Mouse (Mus musculus) neural tube, embryonic 11.5 days (tissue): ENCODE data around the gene Afm. TPM values are rescaled to one million over a fixed set of nuclear protein-coding genes. Genes with fewer than 3 reads are reported as not detected.

Experiments
- ATAC-seq: fragments of 200-750 bp; cut with Nextera tagmentation; 2 replicates; pipeline ENCODE4 v1.8.0; 2017; ENCODE audit warnings: moderate number of reproducible peaks, mild to moderate bottlenecking, moderate TSS enrichment, moderate library complexity; ENCODE audit not compliant: insufficient read depth, low FRiP score, low TSS enrichment
- DNase-seq: peaks from one replicate; pipeline ENCODE4 v3.0.0-alpha.2; 2015; ENCODE audit warnings: low spot score
- H3K27ac ChIP-seq: fragments of 300-500 bp; sonication (generic); 2 replicates; pipeline ENCODE4 v1.5.1; 2014; ENCODE audit warnings: low read depth, mild to moderate bottlenecking, low read length
- H3K27me3 ChIP-seq: fragments of 300-500 bp; sonication (generic); 2 replicates; pipeline ENCODE4 v1.6.1; 2014; ENCODE audit warnings: mild to moderate bottlenecking, low read length, mixed read lengths; ENCODE audit not compliant: control insufficient read depth, insufficient read depth
- H3K36me3 ChIP-seq: fragments of 300-500 bp; sonication (generic); 2 replicates; pipeline ENCODE4 v1.6.1; 2014; ENCODE audit warnings: mild to moderate bottlenecking, low read length, moderate library complexity, mixed read lengths; ENCODE audit not compliant: control insufficient read depth, insufficient read depth
- H3K4me1 ChIP-seq: fragments of 300-500 bp; sonication (generic); 2 replicates; pipeline ENCODE4 v1.6.1; 2014; ENCODE audit warnings: low read length, mixed read lengths; ENCODE audit not compliant: control insufficient read depth, insufficient read depth
- H3K4me2 ChIP-seq: fragments of 300-500 bp; sonication (generic); 2 replicates; pipeline ENCODE4 v1.6.1; 2014; ENCODE audit warnings: low read depth, mild to moderate bottlenecking, moderate library complexity
- H3K4me3 ChIP-seq: fragments of 300-500 bp; sonication (generic); 2 replicates; pipeline ENCODE4 v1.5.1; 2014; ENCODE audit warnings: low read depth, low read length
- H3K9ac ChIP-seq: fragments of 300-500 bp; sonication (generic); 2 replicates; pipeline ENCODE4 v1.6.1; 2014; ENCODE audit warnings: mild to moderate bottlenecking, low read length
- H3K9me3 ChIP-seq: fragments of 300-500 bp; sonication (generic); 2 replicates; pipeline ENCODE4 v1.6.1; 2016; ENCODE audit warnings: low read length; ENCODE audit not compliant: control insufficient read depth
- WGBS: fragments of 180-500 bp; shearing (Covaris S2); extraction: QIAGEN DNeasy Blood & Tissue Kit; methylation state at CpG from one replicate; pipeline ENCODE4 v1.1.7; 2014; 5-methylcytosine and 5-hydroxymethylcytosine counted together
- polyA plus RNA-seq: library from polyadenylated mRNA; unstranded; fragments of >200 nt; fragmentation: Nextera tagmentation; extraction: Ambion mirVana; gene quantifications from 2 replicates; pipeline ENCODE4 v1.2.1, GENCODE M21; 2014

The Afm gene
- not detected in 2 replicates for polyA plus RNA-seq

DNA sequence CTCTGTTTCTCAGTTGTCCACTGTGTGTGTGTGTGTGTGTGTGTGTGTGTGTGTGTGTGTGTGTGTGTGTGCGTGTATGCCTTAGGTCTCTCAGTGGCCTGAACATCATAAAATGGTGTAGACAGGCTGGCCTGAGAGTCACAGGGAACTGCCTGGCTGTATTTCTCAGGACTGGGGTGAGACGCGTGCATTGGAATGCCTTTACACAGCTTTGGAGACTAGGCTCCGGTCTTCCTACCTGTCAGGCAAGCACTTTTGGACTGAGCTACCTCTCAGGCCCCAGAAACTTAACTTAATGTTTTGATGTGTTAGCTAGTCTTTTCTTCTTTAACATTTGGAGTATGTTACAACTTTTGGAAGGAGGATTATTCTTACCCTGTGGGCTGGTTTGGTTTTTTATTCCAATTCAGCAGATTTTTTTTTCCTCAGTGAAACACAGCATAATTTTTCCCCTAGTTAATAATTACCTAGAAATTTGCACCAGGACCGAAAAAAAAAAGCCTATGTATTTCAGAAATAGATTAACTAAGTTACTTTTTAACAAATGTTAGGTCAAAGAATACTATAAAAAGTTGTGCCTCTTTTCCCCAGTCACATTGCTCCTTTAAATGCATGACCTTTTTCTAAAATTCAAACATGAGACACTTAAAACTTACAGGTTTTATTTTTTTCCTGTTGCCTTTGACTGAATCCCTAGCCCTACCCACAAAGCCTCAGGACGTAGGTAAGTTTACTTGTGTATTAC, at the start of gene Afm:
TSS of gene Afm (plus strand) at position 577 of the 745 bp plus-strand sequence.
- no peak within 1 kb of the TSS for H3K4me3 ChIP-seq

DNA sequence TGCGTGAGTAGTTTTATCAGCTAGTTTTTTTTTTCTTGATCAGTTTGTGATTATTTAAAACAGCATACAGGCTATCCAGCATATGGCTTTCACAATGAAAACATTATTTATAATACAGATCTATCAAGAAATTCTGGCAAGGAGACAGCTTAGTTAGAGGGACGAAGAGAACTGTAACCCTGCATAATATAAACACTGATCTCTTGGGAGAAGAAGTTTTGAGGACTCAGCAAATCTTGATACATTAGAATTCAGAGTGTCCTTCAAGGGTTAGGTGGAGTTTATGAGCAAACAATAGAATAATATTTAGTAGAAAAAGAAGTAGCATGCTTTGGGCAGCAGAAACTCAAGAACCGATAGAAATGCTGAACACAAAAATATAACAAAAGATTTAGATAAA, 47.9 kb upstream of the Afm start:
- Histone ChIP-seq H3K4me3 (no peak overlapping the region), H3K27me3 (no peaks in the 10 kb centered on the region), H3K4me1 (no peaks in the 10 kb centered on the region), H3K9ac (no peak overlapping the region), H3K9me3 (no peaks in the 10 kb centered on the region), H3K4me2 (no peak overlapping the region), H3K36me3 (no peaks in the 10 kb centered on the region), H3K27ac (no peak overlapping the region)
- no peak for ATAC-seq
- no peak for DNase-seq
- 89% methylated on average over 3 of the region's 3 CpGs for WGBS

More for the DNA sequence above, at the start of gene Afm:
- no peak within 1 kb of the TSS for H3K27ac ChIP-seq
- H3K9ac ChIP-seq = no peak within 1 kb of the TSS
- H3K9me3 ChIP-seq = no peaks in the 10 kb centered on the region
- ATAC-seq (no peak), DNase-seq (no peak)
- H3K36me3 ChIP-seq = no peaks in the 10 kb centered on the region
- H3K27me3 ChIP-seq = no peaks in the 10 kb centered on the region
- WGBS = 85% methylated on average over 6 of the region's 6 CpGs
- no peak within 1 kb of the TSS for H3K4me2 ChIP-seq
- H3K4me1 ChIP-seq = no peaks in the 10 kb centered on the region

DNA sequence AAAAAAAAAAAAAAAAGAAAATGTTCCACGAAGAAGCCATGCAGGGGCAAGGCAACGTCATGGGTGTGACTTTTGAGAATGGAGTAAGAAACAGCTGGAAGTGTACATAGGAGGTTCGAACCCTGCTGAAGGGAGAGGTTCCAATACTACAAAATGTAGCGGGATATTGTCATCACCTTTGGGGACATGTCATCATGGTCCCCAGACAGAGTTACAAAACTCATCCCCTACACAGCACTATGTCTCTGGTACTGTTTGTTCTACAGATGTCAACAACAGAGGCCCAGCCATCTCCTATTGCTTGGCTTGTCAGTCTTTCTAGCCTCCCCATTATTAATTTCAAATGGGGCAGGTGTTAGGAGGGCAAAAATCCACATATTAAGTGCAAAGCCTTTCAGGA, 44.8 kb upstream of the Afm start:
- no peak overlapping the region for H3K4me2 ChIP-seq
- H3K9me3 ChIP-seq = no peaks in the 10 kb centered on the region
- H3K4me1 ChIP-seq = no peaks in the 10 kb centered on the region
- no peaks in the 10 kb centered on the region for H3K36me3 ChIP-seq
- no peak overlapping the region for H3K9ac ChIP-seq
- H3K4me3 ChIP-seq = no peak overlapping the region
- DNase-seq (no peak), ATAC-seq (no peak)
- WGBS = 86% methylated on average over 4 of the region's 4 CpGs
- H3K27ac ChIP-seq = no peak overlapping the region
- no peaks in the 10 kb centered on the region for H3K27me3 ChIP-seq

DNA sequence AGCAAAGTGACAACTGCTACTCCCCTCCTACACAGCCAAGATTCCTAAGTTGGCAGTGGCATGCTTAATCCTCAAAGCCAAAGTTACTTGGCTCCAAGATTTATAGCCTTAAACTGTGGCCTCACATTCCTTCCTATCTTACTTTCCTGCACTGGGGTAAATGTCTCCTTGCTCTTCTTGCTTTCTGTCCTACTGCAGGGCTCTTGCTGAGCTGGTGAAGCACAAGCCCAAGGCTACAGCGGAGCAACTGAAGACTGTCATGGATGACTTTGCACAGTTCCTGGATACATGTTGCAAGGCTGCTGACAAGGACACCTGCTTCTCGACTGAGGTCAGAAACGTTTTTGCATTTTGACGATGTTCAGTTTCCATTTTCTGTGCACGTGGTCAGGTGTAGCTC, 44.4 kb upstream of the Afm start:
- Histone ChIP-seq H3K4me3 (no peak overlapping the region), H3K4me2 (no peak overlapping the region), H3K27ac (no peak overlapping the region), H3K27me3 (no peaks in the 10 kb centered on the region), H3K36me3 (no peaks in the 10 kb centered on the region), H3K9me3 (no peaks in the 10 kb centered on the region), H3K9ac (no peak overlapping the region), H3K4me1 (no peaks in the 10 kb centered on the region)
- 90% methylated on average over 5 of the region's 5 CpGs for WGBS
- ATAC-seq (no peak), DNase-seq (no peak)

DNA sequence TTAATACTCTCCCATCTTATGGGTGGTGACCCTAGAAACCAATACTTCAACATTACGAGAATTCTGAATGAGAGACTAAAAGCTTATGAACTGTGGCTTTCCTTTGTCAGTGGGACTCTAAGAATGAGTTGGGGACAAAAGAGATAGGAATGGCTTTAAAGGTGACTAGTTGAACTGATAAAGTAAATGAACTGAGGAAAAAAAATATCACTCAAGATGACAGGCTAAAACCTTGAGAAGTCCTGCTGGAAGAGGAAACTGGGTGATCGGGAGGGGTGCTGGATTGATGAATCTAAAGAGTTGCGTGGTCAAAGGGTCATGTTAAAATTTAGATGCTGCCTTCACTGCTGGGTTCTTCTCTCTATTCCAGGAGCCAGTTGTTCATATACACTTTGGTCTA, 42.0 kb upstream of the Afm start:
- no peak for DNase-seq
- Histone ChIP-seq H3K36me3 (no peaks in the 10 kb centered on the region), H3K9ac (no peak overlapping the region), H3K4me1 (no peaks in the 10 kb centered on the region), H3K27ac (no peak overlapping the region), H3K4me3 (no peak overlapping the region), H3K9me3 (no peaks in the 10 kb centered on the region), H3K27me3 (no peaks in the 10 kb centered on the region), H3K4me2 (no peak overlapping the region)
- 84% methylated on average over 3 of the region's 3 CpGs for WGBS
- no peak for ATAC-seq

DNA sequence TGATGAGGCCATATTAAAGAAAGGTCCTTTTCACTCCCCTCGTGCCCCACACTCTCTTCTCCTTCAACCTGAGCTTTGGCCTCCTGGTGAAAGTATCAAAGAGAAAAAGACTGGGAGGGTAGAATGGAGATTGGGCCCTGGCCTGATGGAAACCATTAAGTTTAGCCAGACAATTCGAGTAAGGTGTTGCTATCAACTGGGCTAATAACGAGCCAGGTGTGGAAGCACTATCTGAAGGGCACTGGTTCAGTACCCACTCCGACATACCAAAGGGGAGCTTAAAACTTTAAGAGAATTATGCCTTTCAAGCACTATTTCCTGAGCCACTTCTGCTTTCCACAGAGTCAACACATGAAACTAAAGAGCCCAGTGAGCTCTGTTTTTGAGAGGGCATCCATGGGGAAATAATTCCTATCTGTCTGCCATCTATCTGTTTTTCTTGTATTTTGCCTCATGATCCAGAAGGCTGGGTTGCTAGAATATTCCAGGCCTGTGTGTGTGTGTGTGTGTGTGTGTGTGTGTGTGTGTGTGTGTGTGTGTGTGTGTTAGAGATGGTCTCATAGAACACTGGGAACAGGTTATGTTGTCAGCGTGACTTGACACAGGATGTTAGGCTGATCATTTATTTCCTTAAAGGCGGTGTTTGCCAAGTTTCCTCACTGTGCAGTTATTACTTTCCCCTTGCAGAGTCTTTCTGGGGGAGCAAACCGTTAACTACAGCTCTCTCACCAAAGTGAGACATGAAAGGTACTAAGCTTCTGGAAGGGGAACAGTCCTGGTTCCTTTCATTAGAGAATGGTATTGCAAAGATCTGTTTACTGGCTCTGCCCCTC, 41.2 kb upstream of the Afm start:
- 82% methylated on average over 7 of the region's 7 CpGs for WGBS
- H3K9me3 ChIP-seq = no peaks in the 10 kb centered on the region
- H3K4me2 ChIP-seq = no peak overlapping the region
- ATAC-seq (no peak), DNase-seq (no peak)
- H3K27ac ChIP-seq = no peak overlapping the region
- H3K4me1 ChIP-seq = no peaks in the 10 kb centered on the region
- no peaks in the 10 kb centered on the region for H3K27me3 ChIP-seq
- H3K36me3 ChIP-seq = no peaks in the 10 kb centered on the region
- H3K9ac ChIP-seq = no peak overlapping the region
- no peak overlapping the region for H3K4me3 ChIP-seq

DNA sequence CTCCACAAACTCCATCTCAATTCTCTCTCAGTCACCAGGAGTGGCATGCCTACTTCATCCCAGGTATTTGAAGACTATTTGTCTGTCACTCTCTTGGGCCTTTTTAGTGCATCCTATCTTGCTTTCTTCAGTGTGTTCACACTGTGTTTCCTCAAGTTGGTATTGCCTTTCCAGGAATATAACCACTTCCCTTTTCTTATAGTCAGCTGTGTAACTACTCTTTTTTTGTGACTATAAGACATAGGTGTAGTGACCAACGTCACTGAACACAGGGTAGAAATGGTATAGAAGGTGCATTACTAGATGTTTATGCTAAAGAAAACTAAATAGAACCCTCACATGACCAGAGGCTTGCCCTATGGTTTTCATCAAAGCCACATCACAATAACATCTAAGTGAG, 39.8 kb upstream of the Afm start:
- DNase-seq (no peak), ATAC-seq (no peak)
- H3K4me1 ChIP-seq = no peaks in the 10 kb centered on the region
- H3K27me3 ChIP-seq = no peaks in the 10 kb centered on the region
- H3K4me3 ChIP-seq = no peak overlapping the region
- WGBS = 91% methylated on average over 1 of the region's 1 CpGs
- H3K9me3 ChIP-seq = no peaks in the 10 kb centered on the region
- no peaks in the 10 kb centered on the region for H3K36me3 ChIP-seq
- H3K27ac ChIP-seq = no peak overlapping the region
- H3K4me2 ChIP-seq = no peak overlapping the region
- no peak overlapping the region for H3K9ac ChIP-seq

DNA sequence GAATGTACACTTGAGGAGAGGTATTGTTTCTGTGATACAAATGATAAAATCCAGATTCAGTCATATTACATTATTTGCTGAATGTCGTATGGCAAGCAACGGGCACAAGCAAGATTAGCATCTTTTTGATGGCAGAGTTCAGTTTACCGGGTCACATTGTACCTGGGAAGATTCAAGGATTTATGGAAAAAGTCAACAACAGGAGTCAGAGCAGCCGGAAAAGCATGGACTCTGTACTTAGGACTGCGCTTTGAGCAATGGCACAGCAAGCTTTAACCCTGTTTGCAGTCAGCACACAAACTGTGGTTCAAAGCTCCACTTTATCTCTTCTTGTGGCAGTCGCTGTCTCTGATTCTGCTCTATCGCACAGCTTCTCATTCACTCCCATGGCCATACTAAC, 33.1 kb upstream of the Afm start:
- no peak for ATAC-seq
- Histone ChIP-seq H3K4me3 (no peak overlapping the region), H3K27me3 (no peaks in the 10 kb centered on the region), H3K4me2 (no peak overlapping the region), H3K4me1 (no peaks in the 10 kb centered on the region), H3K27ac (no peak overlapping the region), H3K36me3 (no peaks in the 10 kb centered on the region), H3K9ac (no peak overlapping the region), H3K9me3 (no peaks in the 10 kb centered on the region)
- no peak for DNase-seq
- WGBS = 93% methylated on average over 7 of the region's 7 CpGs

DNA sequence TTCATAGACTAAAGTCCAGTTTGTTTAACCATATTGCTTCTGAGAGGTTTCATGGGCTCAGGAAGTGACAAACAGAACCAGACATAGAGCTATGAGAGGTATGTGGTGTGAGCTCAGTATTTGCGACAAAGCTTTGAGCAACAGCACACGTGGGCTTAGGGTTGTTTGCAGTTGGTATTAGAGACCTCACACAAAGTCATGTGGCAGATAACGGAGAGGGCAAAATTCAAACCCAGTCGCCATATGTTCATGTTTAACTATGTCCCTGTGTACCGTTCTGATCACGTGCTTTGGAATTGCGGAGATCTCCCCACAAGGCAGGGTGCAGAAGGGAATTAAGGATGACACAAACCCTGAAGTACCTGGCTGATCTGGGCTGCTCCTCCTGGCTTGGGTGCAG, 30.4 kb upstream of the Afm start:
- Histone ChIP-seq H3K4me2 (no peak overlapping the region), H3K36me3 (no peaks in the 10 kb centered on the region), H3K4me1 (no peaks in the 10 kb centered on the region), H3K27me3 (no peaks in the 10 kb centered on the region), H3K9ac (no peak overlapping the region), H3K9me3 (no peaks in the 10 kb centered on the region), H3K27ac (no peak overlapping the region), H3K4me3 (no peak overlapping the region)
- 87% methylated on average over 7 of the region's 7 CpGs for WGBS
- DNase-seq (no peak), ATAC-seq (no peak)
